Mouse (Mus musculus): ENCODE measurements around the gene Nat8f4.
"Not testable (repeated sequence)": the region's sequence is repeated elsewhere in the genome, so short reads cannot be mapped to it uniquely, and the experiment has no call there.

The Nat8f4 gene

GRCm38 (mm10) chr6:85904642-85905061, at the start of gene Nat8f4:
TSS of gene Nat8f4 (minus strand) at chr6:85904884.
- peak; percentile 74 to 90 for DNase-seq (ENCODE audit: low spot score in 2 of 2)

- DNase-seq (ENCODE audit: low spot score in 2 of 2), result no peak
These were observed 43.9 kb upstream of the Nat8f4 start for GRCm38 (mm10) chr6:85948549-85948948.

GRCm38 (mm10) chr6:85942469-85942868, 37.8 kb upstream of the Nat8f4 start:
- DNase-seq (ENCODE audit: low spot score in 2 of 2), result no peak

GRCm38 (mm10) chr6:85938701-85939100, 34.0 kb upstream of the Nat8f4 start:
- no peak for DNase-seq (ENCODE audit: low spot score in 2 of 2)

GRCm38 (mm10) chr6:85936508-85937465, 32.1 kb upstream of the Nat8f4 start:
- DNase-seq (ENCODE audit: low spot score in 2 of 2), result peak; percentile 86 to 93

GRCm38 (mm10) chr6:85935646-85936045, 31.0 kb upstream of the Nat8f4 start:
- DNase-seq (ENCODE audit: low spot score in 2 of 2), result no peak

GRCm38 (mm10) chr6:85934047-85934446, 29.4 kb upstream of the Nat8f4 start:
- DNase-seq (ENCODE audit: low spot score in 2 of 2), result no peak

- DNase-seq (ENCODE audit: low spot score in 2 of 2), result no peak
These were observed 24.6 kb upstream of the Nat8f4 start for GRCm38 (mm10) chr6:85929312-85929711.

- DNase-seq (ENCODE audit: low spot score in 2 of 2), result no peak
These were observed 23.1 kb upstream of the Nat8f4 start for GRCm38 (mm10) chr6:85927476-85928464.

GRCm38 (mm10) chr6:85926709-85927108, 22.0 kb upstream of the Nat8f4 start:
- DNase-seq (ENCODE audit: low spot score in 2 of 2), result no peak

GRCm38 (mm10) chr6:85923643-85924042, 19.0 kb upstream of the Nat8f4 start:
- DNase-seq (ENCODE audit: low spot score in 2 of 2), result no peak

- DNase-seq (ENCODE audit: low spot score in 2 of 2), result no peak
These were observed 14.7 kb upstream of the Nat8f4 start for GRCm38 (mm10) chr6:85919401-85919800.

GRCm38 (mm10) chr6:85918341-85918740, 13.7 kb upstream of the Nat8f4 start:
- not testable (repeated sequence) for DNase-seq (ENCODE audit: low spot score in 2 of 2)

GRCm38 (mm10) chr6:85916596-85916995, 11.9 kb upstream of the Nat8f4 start:
- DNase-seq (ENCODE audit: low spot score in 2 of 2), result no peak

- peak; percentile 83 to 90 for DNase-seq (ENCODE audit: low spot score in 2 of 2)
These were observed 11.1 kb upstream of the Nat8f4 start, which contains the start of gene Nat8f1 for GRCm38 (mm10) chr6:85915539-85916513. TSS of gene Nat8f1 (minus strand) at chr6:85915687.

GRCm38 (mm10) chr6:85915141-85915538, 10.5 kb upstream of the Nat8f4 start:
- no peak for DNase-seq (ENCODE audit: low spot score in 2 of 2)

GRCm38 (mm10) chr6:85911587-85911986, 6.9 kb upstream of the Nat8f4 start, which contains the start of gene Tprkb:
TSS of gene Tprkb (plus strand) at chr6:85911865.
- no peak for DNase-seq (ENCODE audit: low spot score in 2 of 2)

- no peak for DNase-seq (ENCODE audit: low spot score in 2 of 2)
These were observed 5.0 kb upstream of the Nat8f4 start for GRCm38 (mm10) chr6:85909704-85910103.

GRCm38 (mm10) chr6:85908341-85908740, 3.7 kb upstream of the Nat8f4 start:
- no peak for DNase-seq (ENCODE audit: low spot score in 2 of 2)

- DNase-seq (ENCODE audit: low spot score in 2 of 2), result not testable (repeated sequence)
These were observed 2.2 kb upstream of the Nat8f4 start for GRCm38 (mm10) chr6:85906911-85907351.

- DNase-seq (ENCODE audit: low spot score in 2 of 2), result no peak
These were observed 2.4 kb downstream of the Nat8f4 start for GRCm38 (mm10) chr6:85902303-85902702.

All from spleen, postnatal 4 days (tissue).